Mouse (Mus musculus) T-helper 2 cell (primary cell): ENCODE data around the gene Cyct.

ENCODE experiments used
- in situ Hi-C: fragments of 300-600 bp; cut with MboI, MseI; formaldehyde crosslinking; loops from one replicate; pipeline ENCODE4 v1.15.1; 2025; ENCODE audit warnings: high pct_unique_total_duplicates

Cyct gene

DNA sequence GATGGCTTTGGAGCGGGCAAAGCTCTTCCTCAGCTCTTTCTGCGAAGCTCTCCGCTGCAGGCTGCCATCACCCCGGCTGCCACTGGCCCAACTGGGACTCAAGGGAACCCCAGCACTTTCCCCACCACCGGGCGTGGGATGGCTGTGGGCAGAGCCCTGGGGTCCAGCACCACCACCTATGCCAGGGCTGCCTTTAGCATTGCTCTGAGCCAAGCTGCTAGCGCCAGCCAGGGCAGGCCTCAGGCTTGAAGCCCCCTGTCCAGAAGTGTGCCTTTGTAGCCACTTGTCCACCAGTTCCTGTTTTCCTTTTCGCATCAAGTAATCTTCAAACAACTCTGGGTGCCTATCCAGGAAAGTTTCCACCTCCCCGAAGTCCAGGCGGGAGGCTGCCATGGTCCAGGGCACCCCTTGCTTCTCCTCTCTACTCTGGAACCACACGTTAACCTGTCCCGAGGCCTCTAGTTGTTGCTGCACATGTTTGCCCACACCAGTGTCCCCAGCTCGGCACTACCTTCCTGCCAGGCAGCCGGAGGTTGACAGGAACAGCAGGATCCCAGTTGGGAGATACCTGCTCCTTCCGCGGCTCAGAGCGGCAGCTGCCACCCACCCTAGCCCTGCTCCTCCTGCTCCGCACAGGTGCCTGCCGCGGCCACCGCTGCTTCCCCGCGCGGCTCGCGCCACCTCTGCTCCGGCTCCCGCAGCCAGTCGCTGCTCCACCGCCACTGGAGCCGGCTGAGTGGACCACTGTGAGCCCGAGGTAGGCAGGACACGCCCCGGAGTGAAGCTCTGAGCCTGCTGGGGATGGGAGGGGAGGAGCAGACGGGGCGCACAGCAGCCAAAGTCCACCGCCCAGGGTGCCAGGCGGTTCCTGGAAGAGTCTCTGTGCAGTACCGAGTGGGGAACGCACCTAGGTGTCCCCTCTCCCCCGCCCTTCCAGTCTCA is 21.8 kb downstream of the Cyct start, which contains the start of gene Pde11a:
Gene Pde11a (minus strand): TSS at position 560 of the 942 bp plus-strand sequence.
- in situ Hi-C loops = loop anchor here (5.0 kb wide), 1 partner anchor 211 kb away; no protein-coding TSS in a partner anchor

DNA sequence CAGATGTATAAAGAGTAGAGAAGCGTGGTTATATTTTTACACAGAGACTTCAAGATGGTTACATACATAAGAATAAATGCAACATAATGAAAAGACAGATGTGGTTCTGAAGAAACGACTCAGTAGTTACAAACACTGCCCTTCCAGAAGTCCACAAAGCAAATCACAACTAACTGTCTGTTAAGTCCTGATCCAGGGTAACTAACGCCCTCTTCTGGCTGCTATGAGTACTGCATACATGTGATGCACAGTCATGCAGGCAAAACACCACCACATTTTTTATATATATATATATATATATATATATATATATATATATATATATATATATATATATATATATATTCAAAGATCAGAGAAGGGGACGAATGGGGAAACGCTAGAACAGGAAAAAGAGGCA is 25.7 kb downstream of the Cyct start:
- in situ Hi-C loops = no loop called here

DNA sequence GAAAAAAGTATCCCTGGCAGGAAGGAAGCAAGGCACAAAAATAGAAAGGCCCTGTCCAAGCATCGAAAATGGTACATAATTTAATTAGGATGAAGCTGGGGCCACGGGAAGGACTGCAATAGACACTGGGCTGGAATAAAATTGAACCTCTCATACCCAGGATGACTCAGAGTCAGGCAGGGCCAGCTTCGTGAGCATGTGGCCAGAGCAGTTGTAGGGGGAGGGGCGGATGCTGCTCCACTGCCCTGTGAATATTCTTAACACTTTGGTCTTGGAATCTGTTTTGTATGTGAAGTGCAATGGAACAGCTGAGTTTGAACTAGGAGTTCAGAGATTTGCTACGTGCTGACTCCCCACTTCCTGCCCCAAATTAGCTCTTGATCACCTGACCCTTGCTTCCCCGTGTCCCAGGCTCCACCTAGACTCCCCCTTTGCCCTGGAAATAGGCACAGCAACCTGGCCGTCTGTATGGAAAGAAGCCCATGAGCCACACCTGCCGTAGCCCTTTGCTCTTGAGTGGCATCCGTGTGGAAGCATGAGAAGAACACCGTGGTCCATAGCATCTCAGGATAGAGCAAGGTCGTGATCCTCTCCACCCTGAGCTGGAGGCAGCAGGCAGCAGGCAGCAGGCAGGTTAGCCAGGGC is 28.0 kb downstream of the Cyct start:
- in situ Hi-C loops = no loop called here

DNA sequence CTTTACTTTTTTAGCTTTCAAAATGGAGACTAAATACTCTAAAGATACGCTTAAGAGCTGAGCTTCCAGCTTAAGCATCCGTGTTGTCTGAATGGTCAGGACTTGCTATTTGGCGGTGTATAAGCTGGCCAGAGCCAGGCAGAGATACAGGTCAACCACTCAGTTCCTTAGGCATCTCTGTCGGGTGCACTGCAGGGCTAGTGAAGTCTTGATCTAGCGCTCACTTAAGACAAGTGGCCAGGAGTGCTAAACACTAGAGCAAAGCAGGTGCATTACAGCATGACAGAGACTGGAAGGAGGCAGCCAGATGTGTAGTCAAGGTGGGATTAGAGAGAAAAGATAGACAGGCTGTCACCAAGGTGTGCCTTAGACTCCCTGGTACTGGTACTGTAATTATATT is 30.2 kb downstream of the Cyct start:
- in situ Hi-C loops = no loop called here

DNA sequence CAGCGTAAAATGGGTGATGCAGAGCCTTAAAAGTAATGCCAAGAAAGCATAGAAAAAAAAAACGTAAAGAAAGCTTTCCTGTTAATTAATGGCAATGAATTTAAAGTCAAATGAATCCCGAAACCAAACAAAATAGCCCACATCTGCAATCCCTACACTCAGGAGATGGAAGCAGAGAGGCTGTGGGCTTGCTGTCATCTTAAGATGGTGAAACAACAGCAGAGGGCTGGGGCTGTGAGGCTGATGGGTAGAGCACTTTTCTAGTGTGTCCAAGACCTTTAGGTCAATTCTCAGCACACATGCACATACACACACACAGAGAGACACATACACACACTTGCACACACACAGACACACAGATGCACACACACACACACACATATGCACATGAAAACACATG is 34.1 kb downstream of the Cyct start:
- in situ Hi-C loops = no loop called here

DNA sequence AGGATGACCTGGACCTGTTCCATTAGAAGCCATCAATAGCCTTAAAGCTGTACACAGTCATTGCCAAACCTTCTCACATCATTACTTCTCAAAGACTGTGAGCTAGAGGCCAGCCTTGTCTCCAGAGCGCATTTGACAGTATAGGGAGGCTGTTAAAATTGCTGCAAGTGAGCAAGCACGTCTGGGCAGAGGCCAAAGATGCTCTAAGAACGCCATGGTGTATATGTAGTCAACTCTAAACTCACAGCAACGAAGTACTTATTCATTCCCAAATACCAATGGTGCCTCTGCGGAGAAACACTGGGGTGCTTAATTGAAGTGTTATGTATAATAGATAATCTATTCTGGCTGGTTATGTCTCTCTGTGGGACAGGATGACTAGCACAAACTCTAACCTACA is 35.8 kb downstream of the Cyct start:
- in situ Hi-C loops = no loop called here

DNA sequence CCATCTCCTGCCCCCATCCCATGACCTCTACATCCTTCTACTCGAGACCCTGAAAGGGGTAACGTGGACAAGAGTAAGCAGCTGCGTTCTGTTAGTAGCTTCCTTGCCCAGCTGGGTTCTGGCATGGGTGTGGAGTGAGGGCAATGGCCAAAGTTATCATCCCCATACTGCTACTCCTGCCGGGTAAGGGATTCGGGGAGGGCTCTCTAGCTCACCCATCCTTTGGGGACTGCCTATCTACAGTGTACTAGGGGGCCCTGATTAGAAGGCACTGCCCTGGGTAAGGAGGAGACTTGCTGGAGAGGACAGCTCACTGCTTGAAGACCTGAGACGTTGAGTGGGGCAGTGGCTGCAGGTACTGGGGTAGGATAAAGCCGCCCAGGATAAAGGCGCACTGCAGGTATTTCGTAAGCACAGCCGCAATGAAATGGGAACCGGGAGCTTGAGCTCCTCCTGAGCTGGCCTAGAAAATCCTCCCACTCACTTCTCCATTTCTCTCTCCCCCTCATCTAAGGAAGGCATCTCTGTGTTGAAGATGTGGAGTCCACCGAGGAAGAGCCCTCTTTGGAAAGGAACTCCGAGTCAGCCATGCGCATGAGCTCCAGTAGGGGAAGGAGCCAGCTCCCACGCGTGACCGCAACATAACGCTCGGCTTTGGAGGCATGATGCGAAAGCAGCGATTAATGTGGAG is 36.9 kb downstream of the Cyct start:
- in situ Hi-C loops = no loop called here

DNA sequence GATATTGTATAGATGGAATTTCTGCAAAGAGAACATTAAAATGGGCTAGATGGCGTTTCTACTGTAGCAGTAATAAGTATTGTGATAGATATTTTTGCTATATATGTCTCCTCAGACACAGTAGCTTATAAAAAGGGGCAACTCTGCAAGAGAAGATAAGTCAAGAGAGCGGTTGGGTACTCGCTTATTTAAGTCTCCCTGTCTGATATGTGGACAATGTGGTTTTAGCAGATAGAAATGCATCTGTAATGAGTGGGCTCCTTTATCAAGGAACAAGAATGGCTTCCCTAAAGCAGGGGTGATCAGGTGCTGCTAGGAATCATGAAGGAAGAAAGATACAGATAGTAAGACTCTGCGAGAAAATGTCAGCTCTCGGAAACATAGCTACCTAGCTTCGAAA is 39.9 kb downstream of the Cyct start:
- in situ Hi-C loops = no loop called here

DNA sequence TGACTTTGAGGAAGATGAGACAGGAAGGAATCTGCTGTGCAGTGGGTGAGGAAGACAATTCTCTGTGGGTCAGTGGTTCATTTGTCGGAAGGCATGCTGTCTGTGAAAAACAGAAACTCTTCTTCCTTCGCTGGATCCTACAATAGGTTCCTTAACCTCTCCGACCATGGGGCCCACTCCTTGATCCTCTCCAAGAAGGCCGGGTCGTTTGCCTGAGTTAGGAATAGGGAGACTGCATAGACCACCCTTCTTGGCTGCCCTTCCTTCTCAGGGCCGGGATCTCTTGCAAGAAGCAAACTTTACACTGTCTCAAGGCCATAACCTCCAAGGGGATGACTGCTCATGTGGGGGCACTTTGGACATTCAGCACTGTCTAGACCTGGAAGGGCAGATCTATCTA is 41.0 kb downstream of the Cyct start:
- in situ Hi-C loops = no loop called here
